Mouse (Mus musculus): Measurements from ENCODE around the gene Fam240a.

Fam240a gene

GRCm38 (mm10) chr9:110945343-110945742, 28.7 kb upstream of the Fam240a start:
- no peak for DNase-seq

GRCm38 (mm10) chr9:110944265-110944664, 27.6 kb upstream of the Fam240a start:
- DNase-seq: peak; percentile 15

- DNase-seq: peak; percentile 12
Observed at GRCm38 (mm10) chr9:110937506-110938490, 21.1 kb upstream of the Fam240a start.

- DNase-seq: peak; percentile 9
Observed at GRCm38 (mm10) chr9:110935941-110936340, 19.3 kb upstream of the Fam240a start.

GRCm38 (mm10) chr9:110933850-110934437, 17.3 kb upstream of the Fam240a start:
- peak; percentile 16 for DNase-seq

- DNase-seq: no peak
Observed at GRCm38 (mm10) chr9:110931573-110931972, 14.9 kb upstream of the Fam240a start.

- peak; percentile 72 for DNase-seq
Observed at GRCm38 (mm10) chr9:110922759-110923158, 6.1 kb upstream of the Fam240a start.

- DNase-seq: peak; percentile 30
Observed at GRCm38 (mm10) chr9:110920665-110921419, 4.2 kb upstream of the Fam240a start.

GRCm38 (mm10) chr9:110915466-110915865, 1.2 kb downstream of the Fam240a start:
- DNase-seq: no peak

- DNase-seq: no peak
Observed at GRCm38 (mm10) chr9:110914631-110915236, 1.9 kb downstream of the Fam240a start.

- DNase-seq: no peak
Observed at GRCm38 (mm10) chr9:110909371-110909967, 7.2 kb downstream of the Fam240a start.

GRCm38 (mm10) chr9:110908631-110909016, 8.0 kb downstream of the Fam240a start:
- DNase-seq: no peak

- DNase-seq: no peak
Observed at GRCm38 (mm10) chr9:110907838-110908630, 8.6 kb downstream of the Fam240a start.

GRCm38 (mm10) chr9:110907201-110907837, 9.3 kb downstream of the Fam240a start:
- no peak for DNase-seq

- no peak for DNase-seq
Observed at GRCm38 (mm10) chr9:110902271-110902670, 14.4 kb downstream of the Fam240a start.

- DNase-seq: no peak
Observed at GRCm38 (mm10) chr9:110901204-110901603, 15.5 kb downstream of the Fam240a start.

GRCm38 (mm10) chr9:110899451-110900008, 17.1 kb downstream of the Fam240a start:
- DNase-seq: no peak

- DNase-seq: no peak
Observed at GRCm38 (mm10) chr9:110896595-110896994, 20.1 kb downstream of the Fam240a start.

- no peak for DNase-seq
Observed at GRCm38 (mm10) chr9:110895994-110896393, 20.7 kb downstream of the Fam240a start.

- no peak for DNase-seq
Observed at GRCm38 (mm10) chr9:110895507-110895906, 21.2 kb downstream of the Fam240a start.

- no peak for DNase-seq
Observed at GRCm38 (mm10) chr9:110893429-110893828, 23.2 kb downstream of the Fam240a start.

All from kidney, adult 9 months (tissue).